In genomic region chr19:34515681-34516080, GRCm38 (mm10) we compare ENCODE assay signal across 16 mouse cellular contexts. TPM values are rescaled to one million over a fixed set of nuclear protein-coding genes. Genes with fewer than 3 reads are reported as not detected.
DNase-seq lines count a peak whose midpoint lies in the region; ATAC-seq and TF ChIP-seq lines count a peak whose summit lies in the region.
"Had no signal": no experiment of that assay in that cellular context is flagged by ENCODE, and none has a peak within 500 bp of the region (broad histone marks: within the 10 kb centered on the region; RNA-seq: fewer than 3 reads in every experiment).

No protein-coding gene starts in this region.

- no peaks in the 10 kb centered on the region for H3K9me3 ChIP-seq in lung, postnatal 0 days (ENCODE audit: low read length)
- H3K9me3 ChIP-seq: embryonic facial prominence, embryonic 10.5 days; stomach, embryonic 15.5 days had no signal

- TF ChIP-seq CTCF in lung, postnatal 0 days (IDR thresholded peaks at IDR 0.05), result no peak
- TF ChIP-seq CTCF in lung, adult 2 months (IDR thresholded peaks at IDR 0.05; ENCODE audit: insufficient read depth, low read length), result no peak

- H3K9ac ChIP-seq in lung, postnatal 0 days (replicated peaks; ENCODE audit: low read depth), result no peak overlapping the region
- H3K9ac ChIP-seq: stomach, embryonic 15.5 days had no signal

- TF ChIP-seq POLR2A in lung, adult 2 months (IDR thresholded peaks at IDR 0.05; ENCODE audit: borderline replicate concordance, extremely low read depth, low read depth, low read length), result no peak

- no peak overlapping the region for H3K4me3 ChIP-seq in lung, postnatal 0 days (ENCODE audit: low read depth, low read length)
- no peak overlapping the region for H3K4me3 ChIP-seq in lung, adult 2 months (replicated peaks; ENCODE audit: extremely low read depth, low read depth, low read length)
- H3K4me3 ChIP-seq: embryonic facial prominence, embryonic 10.5 days; gastrocnemius, adult 2 months; stomach, embryonic 15.5 days had no signal

- no peaks in the 10 kb centered on the region for H3K27me3 ChIP-seq in lung, postnatal 0 days (replicated peaks; ENCODE audit: insufficient read depth, low read length)
- H3K27me3 ChIP-seq: Patski; stomach, embryonic 15.5 days had no signal

- 57% methylated on average over 3 of the region's 3 CpGs for WGBS in lung, postnatal 0 days
- 69% methylated on average over 3 of the region's 3 CpGs for WGBS in lung, adult 2 months

- no peak for TF ChIP-seq EP300 in lung, postnatal 0 days (IDR thresholded peaks at IDR 0.05)

- H3K36me3 ChIP-seq in lung, postnatal 0 days (ENCODE audit: insufficient read depth, low read length), result no peaks in the 10 kb centered on the region

- no peaks in the 10 kb centered on the region for H3K4me1 ChIP-seq in lung, postnatal 0 days (ENCODE audit: insufficient read depth, low read depth, low read length)
- peaks cover 7% of the 10 kb centered on the region for H3K4me1 ChIP-seq in lung, adult 2 months (ENCODE audit: control insufficient read depth, insufficient read depth, low read length)
- H3K4me1 ChIP-seq: stomach, embryonic 15.5 days had no signal

- intact Hi-C loops in left cerebral cortex, postnatal 36 days (cut with DNase I), result no loop called here

- peak; percentile 97 for DNase-seq in heart, adult 11 months
- DNase-seq in heart, postnatal 4 days, result no peak
- peak; percentile 46 for DNase-seq in lung, postnatal 0 days (ENCODE audit: low spot score)
- DNase-seq in lung, adult 2 months, result no peak
- peak; percentile 38 for DNase-seq in thymus, postnatal 25 days
- no peak for DNase-seq in left cerebral cortex, postnatal 36 days (ENCODE audit: low spot score in 2 of 2)
- no peak for DNase-seq in urinary bladder, adult 2 months (ENCODE audit: low spot score)
- DNase-seq: cerebellum, adult 2 months; gastrocnemius, adult 2 months; kidney, postnatal 25 days; right cerebral cortex, postnatal 14 days had no signal

- no peak overlapping the region for H3K4me2 ChIP-seq in lung, postnatal 0 days (replicated peaks; ENCODE audit: low read depth, low read length)
- H3K4me2 ChIP-seq: stomach, embryonic 15.5 days had no signal

- no peak overlapping the region for H3K27ac ChIP-seq in lung, postnatal 0 days (ENCODE audit: low read length)
- H3K27ac ChIP-seq: embryonic facial prominence, embryonic 10.5 days; stomach, embryonic 15.5 days had no signal

- ATAC-seq in lung, postnatal 0 days, result no peak
- peak; percentile 82 for ATAC-seq in granulocyte monocyte progenitor cell, adult 5-6 weeks (replicated peaks; ENCODE audit: poor library complexity, severe bottlenecking)
- ATAC-seq: Patski had no signal

RNA-seq across cellular contexts. Expression of gene Lipa, which starts 11.6 kb away (rescaled TPM):
- 10 to 100 TPM; 20.7 to 21.2 TPM for total RNA-seq in heart, postnatal 4 days (2021)
- polyA plus RNA-seq in lung, postnatal 0 days (2015; fragmentation: Nextera tagmentation; extraction: Ambion mirVana), result 46.4 and 54.9 TPM in 2 replicates
- 31.1 and 47.2 TPM in 2 replicates for polyA plus RNA-seq in lung, adult 2 months (2012; rRNA removed)
- 45.6 and 49.7 TPM in 2 replicates for total RNA-seq in granulocyte monocyte progenitor cell, adult 5-6 weeks (2014; fragmentation: Nextera tagmentation)
- 31.4 and 33.1 TPM in 2 replicates for total RNA-seq in granulocyte monocyte progenitor cell, adult 5-6 weeks (2017)
- 10 to 100 TPM; 15.8 to 17.0 TPM for total RNA-seq in left cerebral cortex, postnatal 36 days (2021)
- 34.7 and 34.8 TPM in 2 replicates for polyA plus RNA-seq in urinary bladder, adult 2 months (2012; rRNA removed)

RNA-seq across cellular contexts. Expression of gene Ifit2, which starts 34.8 kb away (rescaled TPM):
- 1 to 10 TPM; 8.0 to 8.2 TPM for total RNA-seq in heart, postnatal 4 days (2021)
- polyA plus RNA-seq in lung, postnatal 0 days (2015; fragmentation: Nextera tagmentation; extraction: Ambion mirVana), result 9.1 and 10.7 TPM in 2 replicates
- 3.8 and 6.3 TPM in 2 replicates for polyA plus RNA-seq in lung, adult 2 months (2012; rRNA removed)
- total RNA-seq in granulocyte monocyte progenitor cell, adult 5-6 weeks (2014; fragmentation: Nextera tagmentation), result 8.9 and 9.2 TPM in 2 replicates
- 17.8 and 19.6 TPM in 2 replicates for total RNA-seq in granulocyte monocyte progenitor cell, adult 5-6 weeks (2017)
- 1 to 10 TPM; 7.2 to 7.8 TPM for total RNA-seq in left cerebral cortex, postnatal 36 days (2021)
- 7.8 and 8.4 TPM in 2 replicates for polyA plus RNA-seq in urinary bladder, adult 2 months (2012; rRNA removed)

RNA-seq across cellular contexts. Expression of gene Ch25h, which starts 40.7 kb away (rescaled TPM):
- total RNA-seq in heart, postnatal 4 days (2021), result under 1 TPM; 0.32 to 0.45 TPM
- polyA plus RNA-seq in lung, postnatal 0 days (2015; fragmentation: Nextera tagmentation; extraction: Ambion mirVana), result 1.2 and 1.7 TPM in 2 replicates
- 22.9 and 32.8 TPM in 2 replicates for polyA plus RNA-seq in lung, adult 2 months (2012; rRNA removed)
- not detected in 2 replicates for total RNA-seq in granulocyte monocyte progenitor cell, adult 5-6 weeks (2014; fragmentation: Nextera tagmentation)
- not detected in 2 replicates for total RNA-seq in granulocyte monocyte progenitor cell, adult 5-6 weeks (2017)
- total RNA-seq in left cerebral cortex, postnatal 36 days (2021), result under 1 TPM; 0.62 to 0.77 TPM
- 6.3 and 6.7 TPM in 2 replicates for polyA plus RNA-seq in urinary bladder, adult 2 months (2012; rRNA removed)
- total RNA-seq: adrenal gland, postnatal 4 days; gastrocnemius, adult 2 months had no signal
- polyA plus RNA-seq: Patski had no signal

Comparison
In these comparisons a context has a peak if more than half of its experiments do, and no peak if none do; other contexts are left out.
1. DNase-seq: peak in heart, adult 11 months (single experiment), lung, postnatal 0 days (single experiment) and thymus, postnatal 25 days (single experiment); none in heart, postnatal 4 days (single experiment), lung, adult 2 months (single experiment), left cerebral cortex, postnatal 36 days (0 of 2) and urinary bladder, adult 2 months (single experiment).